Mouse (Mus musculus) 416B (cell line): Measurements from ENCODE around the gene Rtkn2.

ENCODE experiments used
- DNase-seq: peaks from one replicate; pipeline ENCODE4 v3.0.0; 2011; ENCODE audit warnings: low read depth

Rtkn2 gene

GRCm38 (mm10) chr10:67996171-67996570 lies 16.8 kb downstream of the Rtkn2 start:
- DNase-seq: peak; percentile 67

GRCm38 (mm10) chr10:67998116-67998635 lies 18.8 kb downstream of the Rtkn2 start:
- peak; percentile 75 for DNase-seq

GRCm38 (mm10) chr10:67999170-67999569 lies 19.8 kb downstream of the Rtkn2 start:
- no peak for DNase-seq

- peak; percentile 13 for DNase-seq
Measured at GRCm38 (mm10) chr10:68001456-68001855, 22.1 kb downstream of the Rtkn2 start.

- no peak for DNase-seq
Measured at GRCm38 (mm10) chr10:68003651-68004422, 24.5 kb downstream of the Rtkn2 start.

GRCm38 (mm10) chr10:68005404-68005803 lies 26.0 kb downstream of the Rtkn2 start:
- DNase-seq: no peak

- DNase-seq: no peak
Measured at GRCm38 (mm10) chr10:68006491-68006890, 27.1 kb downstream of the Rtkn2 start.

- no peak for DNase-seq
Measured at GRCm38 (mm10) chr10:68007103-68007502, 27.7 kb downstream of the Rtkn2 start.

- peak; percentile 34 for DNase-seq
Measured at GRCm38 (mm10) chr10:68008198-68008955, 29.0 kb downstream of the Rtkn2 start.

GRCm38 (mm10) chr10:68009301-68009700 lies 29.9 kb downstream of the Rtkn2 start:
- no peak for DNase-seq

- DNase-seq: no peak
Measured at GRCm38 (mm10) chr10:68009867-68010266, 30.5 kb downstream of the Rtkn2 start.

- peak; percentile 39 for DNase-seq
Measured at GRCm38 (mm10) chr10:68013137-68013536, 33.8 kb downstream of the Rtkn2 start.

GRCm38 (mm10) chr10:68020755-68021154 lies 41.4 kb downstream of the Rtkn2 start:
- no peak for DNase-seq

- no peak for DNase-seq
Measured at GRCm38 (mm10) chr10:68025660-68026059, 46.3 kb downstream of the Rtkn2 start.

- no peak for DNase-seq
Measured at GRCm38 (mm10) chr10:68028327-68029080, 49.1 kb downstream of the Rtkn2 start.

- no peak for DNase-seq
Measured at GRCm38 (mm10) chr10:68029081-68029626, 49.8 kb downstream of the Rtkn2 start.

GRCm38 (mm10) chr10:68030027-68030426 lies 50.7 kb downstream of the Rtkn2 start:
- DNase-seq: no peak

GRCm38 (mm10) chr10:68035707-68036367 lies 56.5 kb downstream of the Rtkn2 start:
- DNase-seq: no peak

GRCm38 (mm10) chr10:68036368-68036980 lies 57.1 kb downstream of the Rtkn2 start:
- no peak for DNase-seq

- no peak for DNase-seq
Measured at GRCm38 (mm10) chr10:68038997-68039624, 59.7 kb downstream of the Rtkn2 start.
